Mouse (Mus musculus) left cerebral cortex, postnatal 25 days (tissue): ENCODE data around the gene Rpl22. TPM values are rescaled to one million over a fixed set of nuclear protein-coding genes. Genes with fewer than 3 reads are reported as not detected.

ENCODE experiments used
- DNase-seq, 2 experiments: peaks; one replicate each; pipeline ENCODE4 v3.0.0; 2022; ENCODE audit warnings: low spot score in 2 of 2, mixed read lengths in 1 of 2
- intact Hi-C: fragments of 180-260 bp; cut with DNase I; formaldehyde crosslinking; loops from one replicate; pipeline ENCODE4 v1.15.1; 2025
- total RNA-seq, 2 experiments: library from RNA; stranded (reverse); gene quantifications; 2 replicates each; pipeline ENCODE4 v1.2.3; 2021

Rpl22 gene
- total RNA-seq, result 100 to 1,000 TPM; 160 TPM

- DNase-seq, result peak; percentile 94 to 98
- intact Hi-C loops, result no loop called here
Measured at GRCm38 (mm10) chr4:152325574-152326411, at the start of gene Rpl22. Gene Rpl22, plus strand, starts transcription at chr4:152325742.

DNA sequence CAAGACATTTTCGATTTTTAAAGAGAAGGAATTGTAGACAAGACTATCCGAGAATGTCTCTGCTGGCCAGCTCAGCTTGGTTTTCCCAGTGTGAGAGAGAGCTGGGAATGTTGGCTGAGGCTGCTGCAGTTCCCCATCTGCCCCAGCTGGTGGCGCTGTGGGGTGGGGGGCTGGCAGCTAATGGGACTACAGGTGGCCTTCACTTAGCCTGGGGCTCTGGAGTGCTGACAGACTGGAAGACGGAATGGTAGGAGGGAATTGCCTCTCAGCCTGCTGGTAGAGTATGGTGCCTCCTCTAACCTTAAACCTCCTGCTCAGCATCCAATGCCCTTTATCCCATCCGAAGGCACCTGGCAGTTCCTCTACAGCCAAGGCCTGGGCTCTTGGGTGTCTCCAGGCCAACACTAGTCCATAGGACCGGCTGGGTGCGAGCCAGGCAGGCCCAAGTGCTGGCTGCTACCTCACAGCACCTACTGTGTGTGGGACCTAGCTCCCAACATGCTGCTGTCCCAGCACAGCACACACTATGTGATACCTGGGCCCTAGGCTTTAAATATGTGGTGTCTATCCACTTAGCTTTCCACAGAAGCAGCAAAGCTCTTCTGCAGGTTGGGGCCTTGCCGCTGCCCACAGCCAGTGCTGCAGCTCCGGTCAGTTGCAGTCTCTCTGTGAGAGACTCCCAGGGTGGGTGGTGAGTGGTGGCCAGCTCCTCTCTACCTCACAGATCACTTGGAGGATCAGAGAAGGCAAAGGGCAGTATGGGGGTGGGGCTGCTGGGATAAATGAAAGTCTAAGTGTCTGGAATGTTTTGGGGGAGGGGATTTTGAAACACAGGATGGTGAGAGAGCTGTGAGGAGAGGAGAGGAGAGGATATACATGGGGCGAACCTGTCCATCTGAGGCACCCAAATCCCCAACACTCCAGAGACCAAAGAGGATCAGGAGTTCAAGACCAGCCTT, 48.9 kb upstream of the Rpl22 start:
- DNase-seq, result no peak
- intact Hi-C loops, result no loop called here

DNA sequence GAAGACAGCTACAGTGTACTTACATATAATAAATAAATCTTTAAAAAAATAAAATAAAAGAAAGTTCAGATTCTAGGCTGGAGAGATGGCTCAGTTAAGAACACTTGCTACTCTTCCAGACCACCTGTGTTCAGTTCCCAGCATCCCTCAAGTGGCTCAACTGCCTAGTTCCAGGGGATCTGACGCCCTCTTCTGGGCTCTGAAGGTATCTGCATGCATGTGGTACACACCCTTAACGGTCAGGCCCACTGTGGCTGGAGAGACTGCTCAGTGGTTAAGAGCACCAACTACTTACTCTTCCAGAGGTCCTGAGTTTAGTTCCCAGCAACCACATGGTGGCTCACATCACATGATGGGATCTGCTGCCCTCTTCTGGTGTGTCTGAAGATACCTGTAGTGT, 47.6 kb upstream of the Rpl22 start:
- no peak for DNase-seq
- intact Hi-C loops, result no loop called here

DNA sequence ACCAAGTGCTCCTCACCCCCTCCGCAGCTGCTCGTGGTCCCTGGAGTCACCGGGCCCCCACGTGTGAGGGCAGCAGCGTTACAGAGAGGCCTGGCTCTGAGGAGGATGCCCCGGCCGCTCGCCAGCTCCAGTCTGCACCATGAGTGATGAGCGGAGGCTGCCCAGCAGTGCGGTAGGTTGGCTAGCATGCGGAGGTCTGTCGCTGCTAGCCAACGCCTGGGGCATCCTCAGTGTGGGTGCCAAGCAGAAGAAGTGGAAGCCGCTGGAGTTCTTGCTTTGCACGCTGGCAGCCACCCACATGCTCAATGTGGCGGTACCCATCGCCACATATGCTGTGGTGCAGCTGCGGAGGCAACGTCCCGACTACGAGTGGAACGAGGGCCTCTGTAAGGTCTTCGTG, 46.6 kb upstream of the Rpl22 start:
- intact Hi-C loops, result no loop called here
- peak in 1 of 2 experiments; percentile 81 for DNase-seq

DNA sequence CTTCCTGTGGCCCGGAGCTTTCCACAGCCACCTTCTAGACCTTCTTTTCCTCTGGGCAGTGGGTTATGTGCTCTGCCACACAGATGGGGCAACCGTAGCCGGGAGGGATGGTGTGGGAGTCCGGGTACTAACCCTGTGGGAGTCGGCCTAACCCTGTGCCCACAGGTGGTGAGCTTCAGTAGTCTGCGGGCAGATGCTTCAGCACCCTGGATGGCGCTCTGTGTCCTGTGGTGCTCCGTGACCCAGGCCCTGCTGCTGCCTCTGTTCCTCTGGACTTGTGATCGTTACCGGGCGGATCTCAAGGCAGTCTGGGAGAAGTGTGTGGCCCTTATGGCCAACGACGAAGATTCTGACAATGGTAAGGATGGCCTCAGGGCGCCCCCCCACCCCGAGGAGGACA, 43.9 kb upstream of the Rpl22 start:
- intact Hi-C loops, result loop anchor here (10.0 kb wide), 1 partner anchor 107 kb away; the partner anchor contains the start of gene Acot7
- no peak for DNase-seq

- no peak for DNase-seq
- intact Hi-C loops, result loop anchor here (1.0 to 10.0 kb wide), 2 partner anchors 68 to 108 kb away; partner anchors contain the start of gene Acot7
Measured at GRCm38 (mm10) chr4:152282721-152283120, 42.8 kb upstream of the Rpl22 start.

GRCm38 (mm10) chr4:152283186-152283950, 42.2 kb upstream of the Rpl22 start:
- intact Hi-C loops, result loop anchor here (1.0 to 10.0 kb wide), 2 partner anchors 69 to 109 kb away; partner anchors contain the start of gene Acot7
- peak; percentile 84 to 85 for DNase-seq

GRCm38 (mm10) chr4:152285505-152285904, 40.0 kb upstream of the Rpl22 start:
- DNase-seq, result peak; percentile 47 to 56
- intact Hi-C loops, result loop anchor here (10.0 kb wide), 1 partner anchor 111 kb away; the partner anchor contains the start of gene Acot7

- intact Hi-C loops, result loop anchor here (10.0 kb wide), 1 partner anchor 111 kb away; the partner anchor contains the start of gene Acot7
- peak; percentile 47 to 67 for DNase-seq
Measured at GRCm38 (mm10) chr4:152286183-152286582, 39.4 kb upstream of the Rpl22 start.

- no peak for DNase-seq
- intact Hi-C loops, result loop anchor here (10.0 kb wide), 1 partner anchor 112 kb away; the partner anchor contains the start of gene Acot7
Measured at GRCm38 (mm10) chr4:152286887-152287286, 38.7 kb upstream of the Rpl22 start.

DNA sequence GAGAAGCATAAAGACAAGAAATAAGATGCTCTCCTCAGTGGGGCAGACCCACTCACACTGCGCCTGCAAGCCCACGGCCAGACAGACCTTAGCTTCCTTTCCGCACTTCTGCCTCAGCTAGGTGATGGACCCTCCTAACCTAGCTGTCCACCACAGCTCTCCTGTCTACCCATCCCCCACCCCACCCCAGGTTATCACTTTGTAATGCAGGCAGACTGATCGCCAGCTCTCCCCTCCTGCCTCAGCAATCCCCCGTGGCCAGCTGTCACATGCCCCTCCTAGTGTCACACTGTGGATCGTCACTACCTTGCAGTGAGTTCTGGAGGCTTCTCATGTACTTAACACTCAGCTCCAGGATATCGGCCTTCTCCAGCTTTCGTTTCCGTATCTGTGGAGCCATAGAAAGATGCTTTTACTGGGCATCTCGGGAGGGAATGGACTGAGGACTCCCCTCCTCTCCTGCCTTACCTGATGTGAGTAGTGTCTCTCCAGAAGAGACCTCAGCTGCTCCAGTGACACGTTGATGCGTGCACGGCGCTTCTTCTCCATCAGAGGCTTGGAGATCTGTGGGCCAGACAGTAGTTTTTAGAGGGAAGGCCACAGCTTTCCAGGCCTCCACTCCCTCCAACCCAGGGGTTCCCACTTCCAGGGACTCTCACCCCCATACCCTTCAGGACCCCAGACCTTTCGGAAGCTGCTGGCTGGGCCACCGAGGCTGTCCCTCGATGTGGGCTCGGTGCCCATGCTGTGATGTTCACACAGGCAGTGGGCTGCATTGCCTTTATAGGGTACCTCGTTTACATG, 38.0 kb upstream of the Rpl22 start:
- no peak for DNase-seq
- intact Hi-C loops, result loop anchor here (10.0 kb wide), 1 partner anchor 113 kb away; the partner anchor contains the start of gene Acot7

- intact Hi-C loops, result loop anchor here (10.0 kb wide), 1 partner anchor 114 kb away; the partner anchor contains the start of gene Acot7
- DNase-seq, result no peak
Measured at GRCm38 (mm10) chr4:152288398-152288945, 37.1 kb upstream of the Rpl22 start.

- no peak for DNase-seq
Measured at GRCm38 (mm10) chr4:152290385-152290784, 35.2 kb upstream of the Rpl22 start.

DNA sequence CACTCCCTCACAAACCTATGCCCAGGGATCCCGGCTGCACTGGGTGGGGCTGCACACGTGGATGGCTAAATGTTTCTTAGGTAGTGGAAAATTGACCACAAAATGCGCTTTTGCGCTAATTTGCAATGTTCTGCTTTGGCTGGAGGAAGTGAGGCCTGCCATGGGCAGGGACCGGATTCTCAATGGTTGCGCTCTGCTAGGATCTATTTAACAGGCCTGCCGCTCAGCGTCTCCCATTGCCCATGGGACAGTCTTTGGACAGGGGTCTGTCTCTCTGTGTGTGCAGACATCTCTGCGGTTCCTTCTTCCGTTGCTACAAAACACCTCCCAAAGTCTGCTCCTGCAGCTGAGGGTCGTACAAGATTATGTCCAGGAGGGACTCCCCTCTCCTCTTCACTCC, 34.6 kb upstream of the Rpl22 start:
- no peak for DNase-seq
- intact Hi-C loops, result no loop called here

More at GRCm38 (mm10) chr4:152290385-152290784, 35.2 kb upstream of the Rpl22 start:
- intact Hi-C loops, result no loop called here

DNA sequence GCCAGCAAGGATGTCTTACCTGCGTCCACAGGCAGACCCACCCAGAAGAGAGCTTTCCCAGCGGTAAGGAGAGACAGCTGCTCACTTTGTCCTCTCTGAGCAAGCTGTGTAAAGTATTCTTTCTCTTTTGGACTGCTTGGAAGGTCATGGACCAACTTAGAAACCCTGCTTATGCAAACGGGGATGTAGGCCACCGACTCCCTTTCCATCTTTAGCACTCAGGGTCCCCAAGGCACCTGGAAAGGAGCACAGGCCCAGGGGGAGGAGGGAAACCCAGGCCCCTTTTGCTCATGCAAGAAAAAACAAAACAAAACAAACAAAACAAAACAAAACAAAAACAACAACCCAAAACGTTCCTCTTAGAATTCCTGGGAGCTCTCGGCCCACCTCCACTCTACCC, 34.0 kb upstream of the Rpl22 start, which contains the start of gene Hes3:
Gene Hes3, minus strand, starts transcription at position 101 of the 400 bp plus-strand sequence.
- DNase-seq, result no peak
- intact Hi-C loops, result no loop called here

- DNase-seq, result no peak
- intact Hi-C loops, result no loop called here
Measured at GRCm38 (mm10) chr4:152292102-152292765, 33.3 kb upstream of the Rpl22 start.

GRCm38 (mm10) chr4:152294188-152294929, 31.2 kb upstream of the Rpl22 start:
- intact Hi-C loops, result no loop called here
- no peak for DNase-seq
